ENCODE assay signal across 13 mouse cellular contexts in the genomic region with DNA sequence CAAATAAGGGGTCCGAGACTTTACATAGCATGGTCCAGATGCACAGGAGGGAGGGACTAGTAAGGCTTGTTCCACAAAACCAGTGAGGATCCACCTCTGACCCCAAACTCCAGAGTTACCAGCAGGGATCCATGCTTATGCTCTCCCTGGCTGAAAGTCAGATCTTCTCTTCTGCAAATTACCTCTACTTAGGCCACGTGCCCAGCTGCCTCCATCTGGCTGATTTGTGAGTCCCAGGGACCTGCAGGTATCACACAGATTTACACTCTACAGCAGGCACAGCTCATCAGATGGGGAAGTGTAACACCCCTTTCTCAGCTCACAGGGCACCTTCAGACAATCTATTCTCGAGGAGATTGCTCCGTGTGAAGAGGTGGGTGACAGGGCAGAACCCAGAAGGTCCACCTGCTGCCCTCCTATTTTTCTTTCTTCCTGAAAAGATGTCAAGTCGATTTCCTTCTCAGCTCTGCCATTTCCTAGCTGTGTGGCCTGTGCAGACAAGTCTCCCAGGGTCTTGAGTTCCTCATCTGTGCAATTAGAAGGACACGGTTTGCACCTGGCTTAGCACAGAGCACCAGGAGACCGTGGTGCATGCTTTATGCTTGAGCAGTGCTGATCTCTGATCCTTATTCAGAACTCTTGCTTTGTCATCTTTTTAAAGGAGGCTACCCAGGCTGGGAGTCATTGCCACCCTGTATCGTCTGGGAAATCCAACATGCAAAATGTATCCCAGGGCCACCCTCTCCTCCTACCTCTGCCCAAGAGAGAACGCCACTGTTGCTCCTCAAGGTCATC.
"Had no signal": no experiment of that assay in that cellular context is flagged by ENCODE, and none has a peak within 500 bp of the region (broad histone marks: within the 10 kb centered on the region; RNA-seq: fewer than 3 reads in every experiment).

No protein-coding gene starts in this region.

- H3K4me1 ChIP-seq: limb, embryonic 13.5 days; midbrain, embryonic 12.5 days; neural tube, embryonic 12.5 days had no signal

- H3K4me2 ChIP-seq: limb, embryonic 13.5 days; midbrain, embryonic 12.5 days; neural tube, embryonic 12.5 days had no signal

- H3K36me3 ChIP-seq: limb, embryonic 13.5 days; midbrain, embryonic 12.5 days; neural tube, embryonic 12.5 days had no signal

- H3K4me3 ChIP-seq: limb, embryonic 13.5 days; midbrain, embryonic 12.5 days; myocyte; neural tube, embryonic 12.5 days had no signal

- DNase-seq: layer of hippocampus, adult 9-11 months; layer of hippocampus, postnatal 36 days; lung, adult 18-20 months; retina, postnatal 1 day; right cerebral cortex, postnatal 4 days; spleen, adult 18-20 months; thymus, adult 18-20 months; thymus, postnatal 14 days had no signal

- H3K27ac ChIP-seq: limb, embryonic 13.5 days; liver, embryonic 14.5 days; midbrain, embryonic 12.5 days; neural tube, embryonic 12.5 days had no signal

- H3K9ac ChIP-seq: limb, embryonic 13.5 days; liver, embryonic 14.5 days; midbrain, embryonic 12.5 days; neural tube, embryonic 12.5 days had no signal

- H3K27me3 ChIP-seq: limb, embryonic 13.5 days; midbrain, embryonic 12.5 days; neural tube, embryonic 12.5 days had no signal
